Mouse (Mus musculus) layer of hippocampus, postnatal 25 days (tissue): ENCODE data around the gene Slc25a25. TPM values are rescaled to one million over a fixed set of nuclear protein-coding genes. Genes with fewer than 3 reads are reported as not detected.

Experiments
- DNase-seq, 2 experiments: peaks; one replicate each; pipeline ENCODE4 v3.0.0; 2022; ENCODE audit warnings: mixed read lengths in 2 of 2, low spot score in 1 of 2; ENCODE audit errors: extremely low spot score in 1 of 2
- total RNA-seq, 2 experiments: library from RNA; stranded (reverse); gene quantifications; 2 replicates each; pipeline ENCODE4 v1.2.3; 2021

The Slc25a25 gene
- total RNA-seq, 2 experiments from 2014 or later = 53.5 to 55.2 TPM

DNA sequence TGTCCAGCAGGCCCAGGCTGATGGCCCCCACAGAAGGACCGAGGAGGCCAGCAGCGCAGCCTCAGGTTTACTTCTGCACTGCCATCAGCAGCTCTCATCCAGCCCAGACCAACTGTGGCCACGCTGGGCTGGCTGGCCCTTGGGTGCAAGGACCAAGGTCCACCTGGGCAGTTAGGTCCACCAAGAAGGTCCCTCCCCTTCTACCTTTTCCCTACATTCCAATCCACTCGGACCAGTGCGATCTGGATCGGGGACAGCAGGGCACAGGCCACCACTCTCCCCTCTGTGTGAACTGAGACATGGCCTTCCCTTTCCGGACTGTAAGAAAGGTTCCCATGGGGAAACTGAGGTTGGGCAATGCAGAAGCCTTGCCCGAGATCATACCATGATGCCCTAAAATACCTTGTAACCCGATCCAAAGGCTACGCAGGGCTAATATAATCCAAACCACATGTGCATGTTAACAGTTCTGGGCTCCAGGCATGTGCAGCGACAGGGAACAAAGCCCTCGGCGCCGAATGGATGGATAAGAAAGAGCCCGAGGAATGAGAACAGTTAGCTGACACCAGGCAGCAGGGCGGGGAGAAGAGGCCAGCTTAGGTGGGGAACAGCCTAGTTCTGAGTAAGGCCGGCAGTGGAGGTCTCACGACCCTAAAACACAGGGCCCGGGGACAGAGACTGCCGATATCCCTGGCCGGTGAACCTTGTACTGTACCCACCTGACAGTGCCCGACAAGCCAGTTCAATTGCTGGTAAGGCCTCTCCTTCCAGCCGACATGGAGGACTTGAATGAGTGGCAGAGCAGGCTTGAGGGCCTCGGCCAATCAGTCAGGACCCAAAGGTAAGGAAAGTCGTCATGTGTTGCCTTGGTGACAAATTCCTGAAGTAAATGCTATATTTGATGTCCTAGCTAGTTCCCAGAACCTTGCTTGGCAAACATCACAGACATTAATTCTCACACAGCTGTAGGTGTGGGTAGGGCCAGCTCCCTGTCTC is 42.5 kb downstream of the Slc25a25 start:
- DNase-seq = no peak

GRCm38 (mm10) chr2:32407144-32407824 is 44.0 kb downstream of the Slc25a25 start:
- DNase-seq = no peak

- DNase-seq = peak; percentile 90 to 100
These were observed 46.6 kb downstream of the Slc25a25 start for GRCm38 (mm10) chr2:32404663-32405062.

DNA sequence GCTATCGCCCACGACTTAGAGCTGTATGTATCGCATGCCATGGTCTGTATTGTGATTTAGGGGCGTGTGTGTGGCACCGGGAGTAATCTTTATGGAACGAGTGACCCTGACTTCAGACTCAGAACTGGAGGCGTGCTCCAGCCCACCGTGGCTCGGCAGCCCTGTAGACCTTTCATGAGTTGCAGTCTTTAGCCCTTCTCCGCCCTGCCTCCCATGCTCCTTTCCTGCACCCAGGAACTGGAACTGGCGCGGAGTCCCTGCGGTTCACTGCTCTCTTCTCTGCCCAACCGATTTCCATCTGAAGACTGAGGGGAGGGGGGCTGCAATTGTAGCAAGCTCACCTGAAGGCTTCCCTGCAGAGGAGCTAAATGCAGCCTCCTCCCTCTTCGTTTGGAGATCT is 54.5 kb downstream of the Slc25a25 start:
- no peak for DNase-seq

- DNase-seq = peak; percentile 78 to 88
These were observed 55.2 kb downstream of the Slc25a25 start for GRCm38 (mm10) chr2:32395946-32396621.

- DNase-seq = peak in 1 of 2 experiments; percentile 77
These were observed 55.7 kb downstream of the Slc25a25 start, which contains the start of gene Ptges2 for GRCm38 (mm10) chr2:32395484-32395945. Gene Ptges2, plus strand, starts transcription at chr2:32395896.

DNA sequence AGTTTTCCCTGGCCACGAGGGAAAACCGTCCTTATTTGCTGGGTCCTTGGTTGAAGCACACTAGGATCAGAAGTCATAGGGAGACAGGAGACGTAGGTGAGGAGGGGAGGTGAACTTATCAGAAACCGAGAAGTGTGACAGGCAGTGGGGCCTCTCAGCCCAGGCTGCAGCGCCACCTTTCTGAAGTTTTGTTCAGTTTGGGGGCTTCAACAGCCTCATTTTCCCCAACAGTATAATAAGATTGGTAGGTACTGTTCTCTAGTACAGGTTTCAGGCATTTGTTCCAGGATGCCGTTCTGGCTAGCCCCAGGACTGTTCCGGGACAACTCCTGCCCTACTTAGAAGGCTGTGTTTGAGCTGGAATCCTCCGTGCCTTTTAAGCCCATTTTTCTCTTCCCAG is 56.3 kb downstream of the Slc25a25 start:
- DNase-seq = peak in 1 of 2 experiments; percentile 34

DNA sequence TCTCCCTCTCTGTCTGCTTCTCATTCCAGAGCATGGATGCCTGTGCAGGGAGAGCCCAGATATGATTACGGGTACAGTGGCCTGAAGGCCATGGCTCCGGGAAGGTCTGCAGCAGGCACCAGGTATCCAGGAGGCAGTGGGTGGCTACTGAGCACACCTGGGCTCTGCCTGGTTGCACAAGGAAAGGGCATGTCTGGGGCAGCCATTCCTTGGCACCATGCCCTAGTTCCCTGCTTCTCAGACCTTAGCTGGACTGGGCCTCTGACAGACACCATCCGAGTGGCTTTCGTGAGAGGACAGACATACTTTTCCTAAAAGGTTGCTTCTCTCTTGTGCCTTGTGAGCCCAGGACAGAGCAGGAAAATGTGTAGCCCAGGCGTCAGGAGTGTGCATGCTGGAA is 59.2 kb downstream of the Slc25a25 start:
- no peak for DNase-seq

DNA sequence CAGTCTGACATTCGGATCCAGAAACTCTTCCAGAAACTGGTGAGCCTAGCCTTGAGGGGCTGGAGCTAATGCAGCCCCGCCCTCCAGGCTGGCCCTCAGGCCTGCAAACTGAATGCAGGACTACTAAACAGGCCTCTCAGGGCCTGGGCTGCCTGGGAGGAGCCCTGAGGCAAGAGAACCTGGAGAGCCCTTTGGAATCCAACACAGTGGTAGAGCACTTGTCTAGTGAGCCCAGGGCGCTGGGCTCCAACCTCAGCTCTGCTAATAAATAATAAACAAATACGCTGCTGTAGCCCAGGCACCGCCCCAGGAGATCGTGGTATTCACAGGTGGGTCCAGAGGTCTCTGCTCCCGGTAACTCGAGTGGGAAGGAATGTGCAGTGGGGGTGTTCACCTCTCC is 60.4 kb downstream of the Slc25a25 start:
- no peak for DNase-seq

DNA sequence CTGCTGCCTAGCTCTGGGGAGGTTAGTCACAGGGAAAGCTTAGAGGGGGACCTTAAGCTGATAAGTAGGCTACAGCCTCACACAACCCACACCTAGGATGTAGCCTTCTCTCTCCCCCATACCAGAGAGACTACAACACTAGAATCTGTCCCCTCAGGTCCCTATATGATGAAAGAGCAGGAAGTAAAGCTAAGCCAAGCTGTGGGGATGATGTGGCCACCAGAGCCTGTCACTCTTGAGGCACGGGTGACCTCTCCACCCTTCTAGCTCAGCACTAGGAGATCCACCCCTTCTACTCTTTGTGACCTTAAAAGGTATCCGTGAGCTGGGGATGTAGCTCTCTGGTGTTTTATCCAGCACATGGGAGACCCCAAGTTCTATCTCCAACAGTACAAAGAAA is 62.1 kb downstream of the Slc25a25 start:
- no peak for DNase-seq

DNA sequence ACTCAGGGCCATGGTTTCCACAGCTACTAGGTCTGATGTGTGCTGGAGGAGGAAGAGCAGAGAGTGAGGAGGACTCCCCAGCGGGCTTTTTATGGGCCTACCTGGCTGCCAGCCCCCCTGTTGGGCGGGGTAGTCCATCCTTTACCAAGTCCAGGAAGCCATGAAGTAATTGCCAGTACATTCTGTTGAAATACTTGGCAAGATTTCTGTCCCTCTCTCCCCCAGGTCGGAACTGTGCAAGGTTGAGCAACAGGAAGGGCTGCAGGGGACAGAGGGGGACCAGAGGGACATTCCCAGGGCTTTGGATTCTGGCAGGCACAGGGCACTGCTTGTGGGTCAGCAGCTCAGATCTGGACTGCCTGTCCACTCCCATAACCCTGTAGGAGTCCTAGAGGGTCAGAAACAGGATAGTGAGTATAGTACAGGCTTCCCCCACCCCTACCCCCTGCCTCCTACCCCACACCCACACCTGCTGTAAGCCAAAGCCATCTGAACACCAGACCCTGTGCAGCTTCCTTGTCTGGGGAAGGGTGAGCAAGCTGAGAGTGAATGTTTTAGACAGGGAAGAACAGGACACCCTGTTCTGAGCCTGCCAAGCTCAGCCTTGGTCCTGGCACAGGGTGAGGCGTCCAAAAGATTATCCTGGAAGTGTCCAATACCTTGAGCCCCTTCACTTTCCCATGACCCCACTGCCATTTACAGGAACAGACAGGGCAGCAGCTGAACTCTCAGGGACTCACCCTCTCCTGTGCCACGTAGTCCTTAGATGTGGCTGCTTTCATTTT is 63.3 kb downstream of the Slc25a25 start, which contains the start of gene Lcn2:
Gene Lcn2, minus strand, starts transcription at position 547 of the 785 bp plus-strand sequence.
- no peak for DNase-seq

- no peak for DNase-seq
These were observed 68.6 kb downstream of the Slc25a25 start for GRCm38 (mm10) chr2:32382689-32383088.

- DNase-seq = peak; percentile 80 to 84
These were observed 69.4 kb downstream of the Slc25a25 start, which contains the start of gene 1110008P14Rik for GRCm38 (mm10) chr2:32381775-32382223. Gene 1110008P14Rik, minus strand, starts transcription at chr2:32381938.

DNA sequence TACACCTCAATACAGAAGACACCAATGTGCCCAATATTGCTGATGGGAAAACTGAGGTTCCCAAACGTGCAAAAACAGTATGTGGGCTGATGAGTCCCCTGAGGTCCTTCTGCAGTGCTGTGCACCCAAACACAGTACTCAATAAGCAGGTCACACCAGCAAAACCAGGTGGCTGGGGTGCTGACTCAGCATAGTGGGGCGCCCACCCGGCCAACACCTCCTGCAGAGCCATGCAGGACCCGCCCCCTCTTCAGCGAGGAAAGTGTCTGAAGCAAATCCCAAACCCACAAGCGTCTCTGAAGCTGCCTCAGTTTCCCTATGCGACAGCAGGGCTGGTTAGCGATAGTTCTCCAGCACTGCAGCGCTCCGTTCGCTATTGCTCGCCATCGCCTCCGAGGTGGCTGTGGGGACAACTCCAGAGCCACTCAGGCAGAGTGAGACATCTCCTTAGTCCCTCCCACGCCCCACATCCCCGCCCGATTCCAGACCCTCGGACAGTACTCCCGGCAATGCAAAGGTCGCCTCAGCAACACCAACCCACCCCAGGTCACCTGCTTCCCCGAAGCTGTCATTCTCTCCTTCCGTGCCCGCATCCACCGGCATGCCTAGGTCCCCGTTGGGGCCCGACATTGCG is 70.0 kb downstream of the Slc25a25 start:
- peak in 1 of 2 experiments; percentile 31 for DNase-seq

DNA sequence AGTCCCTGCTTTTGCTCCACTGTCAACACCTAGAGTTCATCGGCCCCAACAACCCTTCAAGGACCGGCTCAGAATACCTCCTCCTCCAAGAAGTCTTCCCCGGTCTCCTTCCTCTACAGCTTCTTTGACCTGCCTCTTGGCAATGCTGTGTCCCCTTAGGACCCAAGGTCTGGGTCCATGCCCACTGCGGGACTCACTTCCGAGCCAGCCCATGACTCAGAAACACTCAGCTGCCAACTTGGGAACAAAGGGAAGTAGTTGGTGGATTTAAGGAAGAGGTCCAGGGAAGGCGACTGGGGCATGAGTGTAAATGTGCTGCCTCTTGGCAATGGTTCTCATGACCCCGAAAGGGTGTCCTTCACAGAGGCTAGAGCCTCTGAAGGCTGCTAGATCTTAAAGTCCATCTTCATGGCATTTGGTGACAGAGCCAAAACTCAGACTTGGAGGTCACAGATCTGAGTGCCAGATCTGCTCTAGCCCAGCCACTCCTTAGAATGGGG is 71.2 kb downstream of the Slc25a25 start:
- no peak for DNase-seq

GRCm38 (mm10) chr2:32376963-32377362 is 74.3 kb downstream of the Slc25a25 start:
- no peak for DNase-seq

DNA sequence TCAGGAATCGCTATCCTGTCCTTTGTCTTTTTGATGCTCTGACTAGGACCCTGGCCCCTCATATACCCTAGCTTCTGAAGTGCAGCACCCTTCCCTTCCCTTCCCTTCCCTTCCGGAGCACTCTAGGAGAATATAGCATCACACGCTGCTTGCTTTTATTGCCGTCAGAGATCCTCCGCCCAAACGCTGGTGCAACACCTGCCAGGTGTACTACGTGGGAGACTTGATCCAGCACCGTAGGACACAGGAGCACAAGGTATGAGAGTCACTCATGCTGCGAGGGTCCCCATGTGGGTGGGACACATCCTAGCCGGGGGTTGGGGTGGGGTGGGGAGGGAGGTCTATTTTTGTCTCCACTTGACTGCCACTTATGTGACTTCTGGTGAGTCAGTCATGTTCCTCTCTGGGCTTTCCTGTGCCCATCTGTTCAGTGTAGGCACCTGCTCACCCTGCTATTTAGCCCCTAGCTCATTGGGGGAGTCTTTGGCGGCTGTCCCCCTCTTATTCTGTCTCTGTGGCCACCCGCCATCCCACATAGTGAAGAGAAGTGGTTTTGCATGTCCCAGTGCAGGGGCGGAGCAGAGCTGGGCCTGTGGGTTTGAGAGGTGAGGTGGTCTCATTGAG is 75.8 kb downstream of the Slc25a25 start:
- no peak for DNase-seq

- no peak for DNase-seq
These were observed 77.1 kb downstream of the Slc25a25 start for GRCm38 (mm10) chr2:32374191-32374590.
